Mouse (Mus musculus) hindbrain, embryonic 13.5 days (tissue): ENCODE measurements at regions not wholly inside any gene's neighbourhood (a gene's known extent, or its start where the extent isn't known, plus 50 kb on each side); places are given as distances from the start of the nearest gene placed in this dataset.
A peak's percentile ranks its signal among the peaks of the same experiment; 100 is the strongest.
"Not testable (repeated sequence)": the region's sequence is repeated elsewhere in the genome, so short reads cannot be mapped to it uniquely, and the experiment has no call there.

Experiments
- ATAC-seq: fragments of 200-750 bp; cut with Nextera tagmentation; 2 replicates; pipeline ENCODE4 v1.8.0; 2017; ENCODE audit warnings: moderate TSS enrichment; ENCODE audit not compliant: low FRiP score
- H3K27ac ChIP-seq: fragments of 300-500 bp; sonication (generic); 2 replicates; pipeline ENCODE4 v1.5.1; 2015; ENCODE audit warnings: inconsistent platforms, mild to moderate bottlenecking, moderate library complexity
- H3K27me3 ChIP-seq: fragments of 300-500 bp; sonication (generic); 2 replicates; pipeline ENCODE4 v1.6.1; 2015; ENCODE audit warnings: mild to moderate bottlenecking, inconsistent platforms
- H3K36me3 ChIP-seq: fragments of 300-500 bp; sonication (generic); 2 replicates; pipeline ENCODE4 v1.6.1; 2015; ENCODE audit warnings: mild to moderate bottlenecking, inconsistent platforms
- H3K4me1 ChIP-seq: fragments of 300-500 bp; sonication (generic); replicated peaks from 2 replicates; pipeline ENCODE4 v1.6.1; 2015; ENCODE audit warnings: inconsistent platforms
- H3K4me2 ChIP-seq: fragments of 300-500 bp; sonication (generic); 2 replicates; pipeline ENCODE4 v1.6.1; 2015; ENCODE audit warnings: inconsistent platforms, mild to moderate bottlenecking, moderate library complexity
- H3K4me3 ChIP-seq: fragments of 300-500 bp; sonication (generic); 2 replicates; pipeline ENCODE4 v1.5.1; 2015; ENCODE audit warnings: mild to moderate bottlenecking, inconsistent platforms
- H3K9ac ChIP-seq: fragments of 300-500 bp; sonication (generic); 2 replicates; pipeline ENCODE4 v1.6.1; 2015; ENCODE audit warnings: mild to moderate bottlenecking, inconsistent platforms
- H3K9me3 ChIP-seq: fragments of 300-500 bp; sonication (generic); 2 replicates; pipeline ENCODE4 v1.6.1; 2016; ENCODE audit warnings: inconsistent platforms
- WGBS: fragments of 180-500 bp; shearing (Covaris S2); methylation state at CpG from one replicate; pipeline ENCODE4 v1.1.7; 2015; 5-methylcytosine and 5-hydroxymethylcytosine counted together

- H3K36me3 ChIP-seq, result no peaks in the 10 kb centered on the region
- no peak overlapping the region for H3K27ac ChIP-seq
- no peaks in the 10 kb centered on the region for H3K27me3 ChIP-seq
- H3K4me1 ChIP-seq, result peaks cover 7% of the 10 kb centered on the region
- no peak overlapping the region for H3K9ac ChIP-seq
- no peak overlapping the region for H3K4me2 ChIP-seq
- no peaks in the 10 kb centered on the region for H3K9me3 ChIP-seq
- no peak overlapping the region for H3K4me3 ChIP-seq
- WGBS, result 96% methylated on average over 1 of the region's 1 CpGs
- no peak for ATAC-seq
Observed at GRCm38 (mm10) chr12:14286676-14287075, 134.8 kb upstream of the Fam84a start.

- H3K36me3 ChIP-seq, result no peaks in the 10 kb centered on the region
- no peak for ATAC-seq
- 97% methylated on average over 2 of the region's 2 CpGs for WGBS
Observed at GRCm38 (mm10) chr12:14285870-14286535, 134.1 kb upstream of the Fam84a start.

DNA sequence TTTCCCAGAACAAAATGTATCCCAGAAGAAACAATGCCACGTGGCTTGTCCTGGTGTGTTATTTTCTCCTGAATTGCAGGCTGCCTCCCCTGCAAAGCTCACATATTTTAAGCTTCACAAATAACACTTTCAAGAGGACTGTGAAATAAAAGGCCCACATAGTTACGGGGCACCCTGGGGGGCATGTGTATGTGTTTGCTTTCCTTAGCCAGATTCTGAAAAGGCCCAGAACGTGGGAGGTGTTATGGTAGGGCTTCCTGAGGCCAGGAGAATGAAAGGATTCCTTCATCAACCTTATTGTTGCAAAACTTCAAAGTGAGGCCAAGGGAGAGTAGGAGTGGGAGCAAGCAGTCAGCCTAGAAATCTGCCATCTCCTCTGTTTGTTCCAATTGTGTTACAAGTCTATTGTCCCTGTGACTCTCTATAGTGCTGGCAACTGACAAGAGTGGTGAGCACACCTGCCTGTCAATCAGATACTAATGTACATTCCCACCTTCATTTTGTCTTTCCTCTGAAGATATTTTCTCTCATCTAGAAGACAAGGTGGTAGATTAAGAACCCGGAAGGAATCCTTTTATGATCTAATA lies 131.3 kb upstream of the Fam84a start:
- Histone ChIP-seq H3K36me3 (no peaks in the 10 kb centered on the region), H3K4me3 (no peak overlapping the region), H3K9me3 (no peaks in the 10 kb centered on the region), H3K4me1 (peaks cover 7% of the 10 kb centered on the region), H3K27ac (no peak overlapping the region), H3K9ac (no peak overlapping the region), H3K27me3 (0 out of 2 replicates have a peak, but pooled peaks cover 2% of the 10 kb centered on the region), H3K4me2 (no peak overlapping the region)
- WGBS, result 30% methylated on average over 4 of the region's 4 CpGs
- ATAC-seq, result no peak

More at GRCm38 (mm10) chr12:14285870-14286535, 134.1 kb upstream of the Fam84a start:
- Histone ChIP-seq H3K27me3 (no peaks in the 10 kb centered on the region), H3K4me1 (peaks cover 7% of the 10 kb centered on the region), H3K4me3 (no peak overlapping the region), H3K27ac (no peak overlapping the region), H3K9ac (no peak overlapping the region), H3K9me3 (no peaks in the 10 kb centered on the region), H3K4me2 (no peak overlapping the region)

GRCm38 (mm10) chr12:14275265-14275664 lies 123.4 kb upstream of the Fam84a start:
- no peak overlapping the region for H3K4me3 ChIP-seq
- H3K4me2 ChIP-seq, result no peak overlapping the region
- no peaks in the 10 kb centered on the region for H3K4me1 ChIP-seq
- no peak for ATAC-seq
- no peaks in the 10 kb centered on the region for H3K9me3 ChIP-seq
- no peak overlapping the region for H3K27ac ChIP-seq
- H3K9ac ChIP-seq, result no peak overlapping the region
- no peaks in the 10 kb centered on the region for H3K36me3 ChIP-seq
- 0 out of 2 replicates have a peak, but pooled peaks cover 2% of the 10 kb centered on the region for H3K27me3 ChIP-seq

DNA sequence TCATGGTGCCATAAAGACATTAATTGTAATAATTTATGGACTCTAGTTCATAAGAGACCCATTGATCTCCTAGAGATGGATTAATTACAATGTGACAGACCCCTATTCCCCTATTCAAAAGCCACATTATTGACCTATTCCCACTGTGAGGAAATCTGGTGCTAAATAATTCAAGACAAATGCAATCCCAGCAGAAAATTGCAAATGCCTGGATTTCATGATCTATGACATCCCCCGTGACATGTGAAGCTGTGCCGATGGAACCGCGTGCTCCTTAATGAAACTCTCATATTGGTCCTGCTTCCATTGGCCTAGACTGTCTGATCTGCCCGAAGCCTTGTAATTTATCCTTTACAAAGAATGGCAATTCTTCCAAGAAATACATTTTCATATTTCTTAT lies 122.9 kb upstream of the Fam84a start:
- 0 out of 2 replicates have a peak, but pooled peaks have one; percentile 52 for ATAC-seq
- Histone ChIP-seq H3K9ac (no peak overlapping the region), H3K36me3 (no peaks in the 10 kb centered on the region), H3K27me3 (no peaks in the 10 kb centered on the region), H3K9me3 (no peaks in the 10 kb centered on the region), H3K4me3 (no peak overlapping the region), H3K27ac (no peak overlapping the region; the same call in 1 of the 2 replicates), H3K4me1 (no peaks in the 10 kb centered on the region), H3K4me2 (no peak overlapping the region)
- 46% methylated on average over 5 of the region's 5 CpGs for WGBS

- H3K4me3 ChIP-seq, result no peak overlapping the region
- no peak overlapping the region for H3K27ac ChIP-seq
- no peak overlapping the region for H3K4me2 ChIP-seq
- no peaks in the 10 kb centered on the region for H3K27me3 ChIP-seq
- no peaks in the 10 kb centered on the region for H3K36me3 ChIP-seq
- H3K9me3 ChIP-seq, result no peaks in the 10 kb centered on the region
- H3K4me1 ChIP-seq, result no peaks in the 10 kb centered on the region
- no peak overlapping the region for H3K9ac ChIP-seq
- no peak for ATAC-seq
Observed at GRCm38 (mm10) chr12:14271216-14271615, 119.4 kb upstream of the Fam84a start.

- Histone ChIP-seq H3K9me3 (no peaks in the 10 kb centered on the region), H3K4me1 (peaks cover 8% of the 10 kb centered on the region; the same call in 1 of the 2 replicates), H3K27ac (no peak overlapping the region), H3K27me3 (no peaks in the 10 kb centered on the region), H3K9ac (no peak overlapping the region), H3K36me3 (no peaks in the 10 kb centered on the region), H3K4me3 (no peak overlapping the region), H3K4me2 (no peak overlapping the region)
- 50% methylated on average over 2 of the region's 2 CpGs for WGBS
- no peak for ATAC-seq
Observed at GRCm38 (mm10) chr12:14261102-14261501, 109.2 kb upstream of the Fam84a start.

DNA sequence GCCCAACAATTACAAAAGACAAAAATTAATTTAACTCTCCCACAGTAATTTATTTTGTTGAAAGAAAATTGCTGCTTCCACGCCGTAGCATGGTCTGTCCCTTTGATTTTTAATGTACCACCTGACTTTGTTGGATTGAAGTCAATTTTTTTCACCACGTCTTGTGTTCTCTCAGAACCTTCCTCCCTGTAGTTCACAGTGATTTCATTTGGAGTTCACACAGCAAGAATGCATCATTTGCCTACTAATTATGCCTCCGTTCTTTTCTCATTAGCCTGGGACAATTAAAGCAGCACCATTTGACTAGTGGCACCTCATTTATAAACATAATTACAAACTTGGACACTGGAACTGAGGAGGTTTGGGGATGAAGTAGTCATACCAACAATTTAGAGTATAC lies 108.4 kb upstream of the Fam84a start:
- no peak overlapping the region for H3K9ac ChIP-seq
- ATAC-seq, result peak; percentile 49; the same call in 1 of the 2 replicates
- 46% methylated on average over 4 of the region's 4 CpGs for WGBS

GRCm38 (mm10) chr12:14253336-14253735 lies 101.5 kb upstream of the Fam84a start:
- H3K9me3 ChIP-seq, result no peaks in the 10 kb centered on the region
- no peak overlapping the region for H3K4me3 ChIP-seq
- H3K4me2 ChIP-seq, result no peak overlapping the region
- no peak overlapping the region for H3K27ac ChIP-seq
- ATAC-seq, result no peak
- H3K36me3 ChIP-seq, result no peaks in the 10 kb centered on the region
- WGBS, result 85% methylated on average over 5 of the region's 5 CpGs
- no peaks in the 10 kb centered on the region for H3K4me1 ChIP-seq
- H3K27me3 ChIP-seq, result no peaks in the 10 kb centered on the region
- H3K9ac ChIP-seq, result no peak overlapping the region

More for the DNA sequence above, 108.4 kb upstream of the Fam84a start:
- Histone ChIP-seq H3K4me3 (no peak overlapping the region), H3K27ac (no peak overlapping the region), H3K27me3 (no peaks in the 10 kb centered on the region), H3K9me3 (no peaks in the 10 kb centered on the region), H3K4me2 (no peak overlapping the region), H3K4me1 (peaks cover 8% of the 10 kb centered on the region; the same call in 1 of the 2 replicates), H3K36me3 (no peaks in the 10 kb centered on the region)

DNA sequence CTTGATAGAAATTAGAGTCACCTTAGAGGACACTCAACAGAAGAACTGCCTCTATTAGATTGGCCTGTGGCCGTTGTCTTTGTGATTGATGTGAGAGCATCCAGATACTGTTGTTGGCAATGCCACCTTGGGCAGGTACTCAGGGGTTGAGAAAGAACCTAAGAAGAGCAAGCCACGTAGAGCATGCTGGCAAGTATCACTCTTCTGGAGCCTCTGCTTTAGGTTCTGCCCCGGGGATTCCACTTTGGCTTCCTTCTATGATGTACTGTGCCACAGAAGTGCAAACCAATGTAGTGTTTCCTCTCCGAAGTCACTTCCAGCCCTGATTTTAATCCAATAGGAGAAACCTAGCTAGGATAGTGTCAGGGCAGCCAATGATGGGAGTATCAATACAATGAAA lies 98.3 kb upstream of the Fam84a start:
- no peak overlapping the region for H3K27ac ChIP-seq
- no peaks in the 10 kb centered on the region for H3K4me1 ChIP-seq
- H3K27me3 ChIP-seq, result no peaks in the 10 kb centered on the region
- no peak overlapping the region for H3K4me3 ChIP-seq
- no peak overlapping the region for H3K9ac ChIP-seq
- 93% methylated on average over 4 of the region's 4 CpGs for WGBS
- ATAC-seq, result no peak
- H3K36me3 ChIP-seq, result no peaks in the 10 kb centered on the region
- H3K9me3 ChIP-seq, result no peaks in the 10 kb centered on the region
- no peak overlapping the region for H3K4me2 ChIP-seq

- WGBS, result 98% methylated on average over 6 of the region's 6 CpGs
- not testable (repeated sequence) for H3K9me3 ChIP-seq, ATAC-seq, H3K4me1 ChIP-seq, H3K36me3 ChIP-seq, H3K4me2 ChIP-seq, H3K4me3 ChIP-seq, H3K27ac ChIP-seq, H3K27me3 ChIP-seq, H3K9ac ChIP-seq
Observed at GRCm38 (mm10) chr12:14242720-14243119, 90.9 kb upstream of the Fam84a start.

DNA sequence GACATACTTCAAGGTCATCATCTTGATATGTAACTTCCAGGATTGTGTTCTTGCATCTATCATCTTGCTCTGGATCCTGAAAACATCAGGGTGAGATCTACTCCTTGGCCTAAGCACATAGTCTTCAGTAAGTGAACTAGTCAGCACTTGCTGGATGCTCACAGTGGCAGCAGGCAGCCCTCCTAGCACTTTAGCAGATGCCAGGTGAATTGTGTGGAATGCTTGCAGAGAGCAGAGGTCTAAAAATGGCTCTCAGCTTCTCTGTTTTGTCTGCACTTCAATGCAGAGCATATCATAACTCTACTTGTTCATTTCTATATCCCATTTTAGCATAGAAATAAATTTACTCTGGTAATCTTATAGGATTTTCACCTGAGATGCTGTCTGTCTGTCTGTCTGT lies 85.8 kb upstream of the Fam84a start:
- no peak overlapping the region for H3K4me2 ChIP-seq
- no peak overlapping the region for H3K9ac ChIP-seq
- ATAC-seq, result no peak
- no peak overlapping the region for H3K27ac ChIP-seq
- no peaks in the 10 kb centered on the region for H3K4me1 ChIP-seq
- H3K36me3 ChIP-seq, result no peaks in the 10 kb centered on the region
- H3K9me3 ChIP-seq, result no peaks in the 10 kb centered on the region
- no peaks in the 10 kb centered on the region for H3K27me3 ChIP-seq
- H3K4me3 ChIP-seq, result no peak overlapping the region

DNA sequence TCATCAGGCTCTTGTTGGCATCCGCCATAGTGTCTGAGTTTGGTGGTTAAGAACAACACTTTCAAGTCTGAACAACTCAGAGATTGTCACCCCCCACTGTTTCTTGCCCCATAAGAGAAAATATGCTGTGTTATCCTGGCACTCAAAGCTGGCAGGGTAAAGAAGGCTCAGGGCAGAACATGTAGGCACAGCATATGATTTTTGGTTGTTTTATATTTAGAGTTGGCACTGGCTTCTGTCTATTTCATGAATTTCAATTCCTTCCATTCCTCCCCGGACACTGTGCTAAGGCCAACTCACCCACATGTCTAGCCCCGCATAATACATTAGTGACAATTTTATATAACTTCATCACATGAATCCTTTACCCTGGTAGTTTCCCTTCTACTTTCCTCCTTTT lies 83.5 kb upstream of the Fam84a start:
- Histone ChIP-seq H3K36me3 (no peaks in the 10 kb centered on the region), H3K4me2 (no peak overlapping the region), H3K4me1 (no peaks in the 10 kb centered on the region), H3K9ac (no peak overlapping the region), H3K9me3 (no peaks in the 10 kb centered on the region), H3K27ac (no peak overlapping the region), H3K4me3 (no peak overlapping the region), H3K27me3 (no peaks in the 10 kb centered on the region)
- no peak for ATAC-seq
- WGBS, result 94% methylated on average over 3 of the region's 3 CpGs
